ENCODE assay signal across 22 mouse cellular contexts in genomic region chr11:57396429-57396828, GRCm38 (mm10).
"Had no signal": no experiment of that assay in that cellular context is flagged by ENCODE, and none has a peak within 500 bp of the region (broad histone marks: within the 10 kb centered on the region; RNA-seq: fewer than 3 reads in every experiment).

No protein-coding gene starts in this region.

- H3K9me3 ChIP-seq: kidney, embryonic 15.5 days; limb, embryonic 10.5 days; limb, embryonic 13.5 days; liver, embryonic 12.5 days; liver, embryonic 15.5 days; lung, embryonic 15.5 days; megakaryocyte, embryonic 14.5 days; midbrain, embryonic 12.5 days; midbrain, embryonic 15.5 days; stomach, embryonic 15.5 days had no signal

- H3K27ac ChIP-seq: kidney, embryonic 15.5 days; limb, embryonic 10.5 days; limb, embryonic 13.5 days; liver, embryonic 12.5 days; liver, embryonic 15.5 days; lung, embryonic 15.5 days; midbrain, embryonic 12.5 days; midbrain, embryonic 15.5 days; stomach, embryonic 15.5 days had no signal

- H3K4me1 ChIP-seq: kidney, embryonic 15.5 days; limb, embryonic 10.5 days; limb, embryonic 13.5 days; liver, embryonic 12.5 days; liver, embryonic 15.5 days; lung, embryonic 15.5 days; midbrain, embryonic 15.5 days; stomach, embryonic 15.5 days had no signal

- H3K4me3 ChIP-seq: kidney, embryonic 15.5 days; limb, embryonic 10.5 days; limb, embryonic 13.5 days; liver, embryonic 12.5 days; liver, embryonic 15.5 days; lung, embryonic 15.5 days; midbrain, embryonic 12.5 days; midbrain, embryonic 15.5 days; stomach, embryonic 15.5 days had no signal

- H3K9ac ChIP-seq: kidney, embryonic 15.5 days; limb, embryonic 13.5 days; liver, embryonic 12.5 days; liver, embryonic 15.5 days; lung, embryonic 15.5 days; midbrain, embryonic 12.5 days; midbrain, embryonic 15.5 days; stomach, embryonic 15.5 days had no signal

- H3K36me3 ChIP-seq: kidney, embryonic 15.5 days; limb, embryonic 10.5 days; limb, embryonic 13.5 days; liver, embryonic 12.5 days; liver, embryonic 15.5 days; lung, embryonic 15.5 days; midbrain, embryonic 12.5 days; midbrain, embryonic 15.5 days; stomach, embryonic 15.5 days had no signal

- H3K4me2 ChIP-seq: kidney, embryonic 15.5 days; limb, embryonic 13.5 days; liver, embryonic 12.5 days; liver, embryonic 15.5 days; lung, embryonic 15.5 days; midbrain, embryonic 12.5 days; midbrain, embryonic 15.5 days; stomach, embryonic 15.5 days had no signal

- DNase-seq: kidney, adult 11 months; kidney, adult 8-10 months; kidney, postnatal 10 days; kidney, postnatal 36 days; layer of hippocampus, postnatal 36 days; liver; lung, adult 18-20 months; lung, postnatal 10 days; lung, postnatal 36 days; right cerebral cortex, postnatal 25 days; spleen, adult 18-20 months; thymus, postnatal 25 days had no signal

- H3K27me3 ChIP-seq: kidney, embryonic 15.5 days; limb, embryonic 13.5 days; liver, embryonic 12.5 days; liver, embryonic 15.5 days; lung, embryonic 15.5 days; midbrain, embryonic 12.5 days; midbrain, embryonic 15.5 days; stomach, embryonic 15.5 days had no signal

- ATAC-seq: liver, embryonic 12.5 days; midbrain, embryonic 15.5 days had no signal
